Mouse (Mus musculus): ENCODE measurements at regions not wholly inside any gene's neighbourhood (a gene's known extent, or its start where the extent isn't known, plus 50 kb on each side); places are given as distances from the start of the nearest gene placed in this dataset.

DNA sequence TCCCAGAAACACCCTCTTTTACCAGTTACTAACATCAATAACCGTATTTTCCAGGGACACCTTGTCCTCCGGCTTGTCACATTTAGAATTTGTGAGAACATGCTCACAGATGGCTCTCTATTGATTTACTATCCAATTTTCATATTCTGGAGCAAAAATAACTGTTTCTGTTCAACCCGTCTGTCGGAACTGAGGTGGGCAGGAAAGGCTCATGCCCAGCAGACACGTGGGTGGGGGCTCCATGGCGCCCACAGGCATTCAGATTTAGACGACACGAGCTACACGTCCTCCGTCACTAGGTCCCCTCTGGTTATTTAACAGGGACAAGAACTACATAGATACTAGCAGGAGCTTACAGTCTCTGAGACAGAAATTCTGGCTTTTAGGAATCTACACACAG lies 262.2 kb upstream of the Sulf2 start:
- intact Hi-C loops (cut with DNase I): no loop called here
- DNase-seq: no peak
- Histone ChIP-seq H3K9ac (ENCODE audit: low read depth, low read length) (no peak overlapping the region), H3K27me3 (ENCODE audit: control insufficient read depth, insufficient read depth, low read length) (no peaks in the 10 kb centered on the region), H3K79me2 (replicated peaks; ENCODE audit: control insufficient read depth, insufficient read depth, low read length) (no peaks in the 10 kb centered on the region), H3K36me3 (ENCODE audit: control insufficient read depth, insufficient read depth, low read length) (no peaks in the 10 kb centered on the region), H3K4me1 (ENCODE audit: control insufficient read depth, insufficient read depth, low read length) (peaks cover 1% of the 10 kb centered on the region; the same call in 1 of the 2 replicates), H3K4me3 (no peak overlapping the region), H3K27ac (no peak overlapping the region)
- WGBS: 91% methylated on average over 10 of the region's 10 CpGs
- no peak for TF ChIP-seq EP300 (IDR thresholded peaks at IDR 0.05; ENCODE audit: insufficient read depth, low read depth, low read length)
- TF ChIP-seq CTCF (IDR thresholded peaks at IDR 0.05): no peak
- no peak for TF ChIP-seq POLR2A (IDR thresholded peaks at IDR 0.05; ENCODE audit: insufficient read depth, low read depth, low read length)

DNA sequence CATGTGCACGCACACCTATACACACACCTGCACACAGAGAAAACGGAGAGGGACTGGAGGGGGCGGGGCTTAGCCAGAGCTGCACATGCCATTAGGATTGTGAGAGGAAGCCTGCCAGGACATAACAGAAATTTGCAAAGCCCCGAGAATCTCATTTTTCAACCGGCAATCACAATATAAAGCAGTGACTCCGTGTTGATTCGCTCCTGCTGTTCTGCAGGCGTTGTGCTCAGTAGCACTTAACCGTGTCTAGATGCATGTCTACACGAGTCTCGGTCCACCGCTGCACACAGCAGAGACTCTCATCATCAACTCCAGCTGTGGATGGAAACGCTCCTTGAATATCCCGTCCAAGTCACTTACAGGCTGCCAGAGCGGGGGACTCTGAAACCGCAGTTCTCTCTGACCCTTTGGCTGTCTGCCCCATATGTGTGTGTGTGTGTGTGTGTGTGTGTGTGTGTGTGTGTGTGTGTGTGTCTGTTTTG lies 260.1 kb upstream of the Sulf2 start:
- peaks cover 1% of the 10 kb centered on the region; the same call in 1 of the 2 replicates for H3K4me1 ChIP-seq (ENCODE audit: control insufficient read depth, insufficient read depth, low read length)
- intact Hi-C loops (cut with DNase I): no loop called here
- DNase-seq: peak in 1 of 2 experiments; percentile 48
- H3K27ac ChIP-seq: no peak overlapping the region
- H3K27me3 ChIP-seq (ENCODE audit: control insufficient read depth, insufficient read depth, low read length): no peaks in the 10 kb centered on the region
- H3K4me3 ChIP-seq: no peak overlapping the region
- H3K79me2 ChIP-seq (replicated peaks; ENCODE audit: control insufficient read depth, insufficient read depth, low read length): no peaks in the 10 kb centered on the region
- WGBS: 62% methylated on average over 16 of the region's 16 CpGs
- H3K9ac ChIP-seq (ENCODE audit: low read depth, low read length): no peak overlapping the region
- H3K36me3 ChIP-seq (ENCODE audit: control insufficient read depth, insufficient read depth, low read length): no peaks in the 10 kb centered on the region
- no peak for TF ChIP-seq POLR2A (IDR thresholded peaks at IDR 0.05; ENCODE audit: insufficient read depth, low read depth, low read length)
- no peak for TF ChIP-seq EP300 (IDR thresholded peaks at IDR 0.05; ENCODE audit: insufficient read depth, low read depth, low read length)
- no peak for TF ChIP-seq CTCF (IDR thresholded peaks at IDR 0.05)

- Histone ChIP-seq H3K9ac (ENCODE audit: low read depth, low read length) (no peak overlapping the region), H3K4me3 (no peak overlapping the region), H3K27me3 (ENCODE audit: control insufficient read depth, insufficient read depth, low read length) (no peaks in the 10 kb centered on the region), H3K27ac (no peak overlapping the region), H3K36me3 (ENCODE audit: control insufficient read depth, insufficient read depth, low read length) (no peaks in the 10 kb centered on the region), H3K79me2 (replicated peaks; ENCODE audit: control insufficient read depth, insufficient read depth, low read length) (no peaks in the 10 kb centered on the region), H3K4me1 (ENCODE audit: control insufficient read depth, insufficient read depth, low read length) (0 out of 2 replicates have a peak, but pooled peaks cover 1% of the 10 kb centered on the region)
- WGBS: 88% methylated on average over 8 of the region's 8 CpGs
- intact Hi-C loops (cut with DNase I): no loop called here
- DNase-seq: no peak
- TF ChIP-seq POLR2A (IDR thresholded peaks at IDR 0.05; ENCODE audit: insufficient read depth, low read depth, low read length): no peak
- no peak for TF ChIP-seq CTCF (IDR thresholded peaks at IDR 0.05)
Observed at GRCm38 (mm10) chr2:166414856-166415255, 259.4 kb upstream of the Sulf2 start.

DNA sequence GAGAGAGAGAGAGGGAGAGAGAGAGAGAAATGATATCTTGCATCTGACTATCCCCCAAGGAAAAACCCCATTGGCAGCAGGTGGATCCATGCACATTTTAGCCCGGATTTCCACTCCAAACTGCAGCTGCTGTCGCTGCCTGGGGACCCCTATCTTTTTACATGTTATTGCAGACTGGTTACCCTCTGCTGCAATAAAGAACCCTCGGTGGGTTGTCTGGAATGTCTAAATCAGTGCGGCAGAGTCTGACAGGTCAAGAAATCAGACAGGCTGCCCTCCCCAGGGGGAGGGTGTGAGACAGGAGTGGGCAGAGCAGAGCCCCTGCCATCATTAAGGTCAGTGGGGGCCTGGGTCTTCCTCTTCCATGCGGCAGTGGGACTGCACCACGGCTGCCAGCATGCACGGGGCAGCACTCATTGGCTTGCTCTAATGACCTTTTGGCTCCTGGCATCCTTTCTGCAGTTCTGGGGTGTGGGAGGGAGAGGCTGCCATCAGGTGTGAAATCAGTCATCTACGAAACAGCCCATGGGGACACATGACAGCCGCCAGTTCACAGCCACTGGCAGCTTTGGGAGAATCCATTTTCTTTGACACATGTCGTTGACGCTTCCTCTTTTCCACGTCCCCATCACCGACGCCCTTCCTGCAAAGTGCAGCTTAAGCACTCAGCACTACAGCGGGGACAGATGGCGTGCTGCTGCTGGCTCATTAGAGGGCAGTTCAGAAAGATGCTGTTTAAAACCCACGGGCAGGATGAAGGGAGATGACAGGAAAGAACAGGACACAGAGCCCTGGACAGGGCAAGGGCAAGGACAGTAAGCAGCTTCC lies 256.8 kb upstream of the Sulf2 start:
- H3K36me3 ChIP-seq (ENCODE audit: control insufficient read depth, insufficient read depth, low read length): no peaks in the 10 kb centered on the region
- DNase-seq: peak in 1 of 2 experiments; percentile 28
- H3K4me3 ChIP-seq: no peak overlapping the region
- no peak for TF ChIP-seq POLR2A (IDR thresholded peaks at IDR 0.05; ENCODE audit: insufficient read depth, low read depth, low read length)
- TF ChIP-seq CTCF (IDR thresholded peaks at IDR 0.05): no peak
- peak; percentile 71 for TF ChIP-seq EP300 (IDR thresholded peaks at IDR 0.05; ENCODE audit: insufficient read depth, low read depth, low read length)
- no peak overlapping the region for H3K9ac ChIP-seq (ENCODE audit: low read depth, low read length)
- H3K4me1 ChIP-seq (ENCODE audit: control insufficient read depth, insufficient read depth, low read length): 0 out of 2 replicates have a peak, but pooled peaks cover 1% of the 10 kb centered on the region
- intact Hi-C loops (cut with DNase I): no loop called here
- no peaks in the 10 kb centered on the region for H3K79me2 ChIP-seq (replicated peaks; ENCODE audit: control insufficient read depth, insufficient read depth, low read length)
- H3K27ac ChIP-seq: no peak overlapping the region
- no peaks in the 10 kb centered on the region for H3K27me3 ChIP-seq (ENCODE audit: control insufficient read depth, insufficient read depth, low read length)
- 21% methylated on average over 17 of the region's 17 CpGs for WGBS

- TF ChIP-seq POLR2A (IDR thresholded peaks at IDR 0.05; ENCODE audit: insufficient read depth, low read depth, low read length): no peak
- no peak for TF ChIP-seq EP300 (IDR thresholded peaks at IDR 0.05; ENCODE audit: insufficient read depth, low read depth, low read length)
- TF ChIP-seq CTCF (IDR thresholded peaks at IDR 0.05): no peak
- no peak overlapping the region for H3K9ac ChIP-seq (ENCODE audit: low read depth, low read length)
- WGBS: 94% methylated on average over 5 of the region's 5 CpGs
Observed at GRCm38 (mm10) chr2:166409391-166409790, 253.9 kb upstream of the Sulf2 start.

GRCm38 (mm10) chr2:166408806-166409205 lies 253.3 kb upstream of the Sulf2 start:
- no peaks in the 10 kb centered on the region; the same call in 1 of the 2 replicates for H3K4me1 ChIP-seq (ENCODE audit: control insufficient read depth, insufficient read depth, low read length)
- intact Hi-C loops (cut with DNase I): no loop called here
- 85% methylated on average over 4 of the region's 4 CpGs for WGBS
- DNase-seq: no peak
- no peak overlapping the region for H3K9ac ChIP-seq (ENCODE audit: low read depth, low read length)
- H3K79me2 ChIP-seq (replicated peaks; ENCODE audit: control insufficient read depth, insufficient read depth, low read length): no peaks in the 10 kb centered on the region
- TF ChIP-seq POLR2A (IDR thresholded peaks at IDR 0.05; ENCODE audit: insufficient read depth, low read depth, low read length) (no peak), EP300 (IDR thresholded peaks at IDR 0.05; ENCODE audit: insufficient read depth, low read depth, low read length) (no peak), CTCF (IDR thresholded peaks at IDR 0.05) (no peak)
- no peak overlapping the region for H3K4me3 ChIP-seq
- H3K27me3 ChIP-seq (ENCODE audit: control insufficient read depth, insufficient read depth, low read length): no peaks in the 10 kb centered on the region
- H3K36me3 ChIP-seq (ENCODE audit: control insufficient read depth, insufficient read depth, low read length): no peaks in the 10 kb centered on the region
- no peak overlapping the region for H3K27ac ChIP-seq

More at GRCm38 (mm10) chr2:166409391-166409790, 253.9 kb upstream of the Sulf2 start:
- intact Hi-C loops (cut with DNase I): no loop called here
- Histone ChIP-seq H3K4me1 (ENCODE audit: control insufficient read depth, insufficient read depth, low read length) (no peaks in the 10 kb centered on the region), H3K27ac (no peak overlapping the region), H3K27me3 (ENCODE audit: control insufficient read depth, insufficient read depth, low read length) (no peaks in the 10 kb centered on the region), H3K36me3 (ENCODE audit: control insufficient read depth, insufficient read depth, low read length) (no peaks in the 10 kb centered on the region), H3K4me3 (no peak overlapping the region), H3K79me2 (replicated peaks; ENCODE audit: control insufficient read depth, insufficient read depth, low read length) (no peaks in the 10 kb centered on the region)
- no peak for DNase-seq

Data from heart, adult 2 months (tissue).